Mouse (Mus musculus): ENCODE results near the gene Smtnl1. TPM values are rescaled to one million over a fixed set of nuclear protein-coding genes. Genes with fewer than 3 reads are reported as not detected.

The Smtnl1 gene
- polyA plus RNA-seq, 1 experiment: not detected

GRCm38 (mm10) chr2:84761840-84762239 lies 60.6 kb downstream of the Smtnl1 start:
- H3K4me1 ChIP-seq (ENCODE audit: control insufficient read depth, insufficient read depth, low read length): no peaks in the 10 kb centered on the region
- TF ChIP-seq CTCF (IDR thresholded peaks at IDR 0.05; ENCODE audit: borderline replicate concordance, insufficient read depth, low read length): no peak
- TF ChIP-seq POLR2A (IDR thresholded peaks at IDR 0.05; ENCODE audit: low read depth, low read length): no peak
- H3K27ac ChIP-seq (ENCODE audit: insufficient read depth, low read length): no peak overlapping the region

GRCm38 (mm10) chr2:84761309-84761708 lies 61.1 kb downstream of the Smtnl1 start:
- TF ChIP-seq CTCF (IDR thresholded peaks at IDR 0.05; ENCODE audit: borderline replicate concordance, insufficient read depth, low read length) (no peak), POLR2A (IDR thresholded peaks at IDR 0.05; ENCODE audit: low read depth, low read length) (no peak)
- H3K4me3 ChIP-seq (ENCODE audit: insufficient read depth, low read length): no peak overlapping the region

More at GRCm38 (mm10) chr2:84761840-84762239, 60.6 kb downstream of the Smtnl1 start:
- H3K4me3 ChIP-seq (ENCODE audit: insufficient read depth, low read length): no peak overlapping the region

More at GRCm38 (mm10) chr2:84761309-84761708, 61.1 kb downstream of the Smtnl1 start:
- no peaks in the 10 kb centered on the region for H3K4me1 ChIP-seq (ENCODE audit: control insufficient read depth, insufficient read depth, low read length)
- H3K27ac ChIP-seq (ENCODE audit: insufficient read depth, low read length): no peak overlapping the region

Other genes starting within 250 kb of the Smtnl1 start
- 231 and 306 TPM in 2 replicates for gene Ctnnd1, start 171.9 kb downstream of the Smtnl1 start, polyA plus RNA-seq (2011; ENCODE audit: insufficient read length, low read depth, missing spikeins)
- not detected in 2 replicates for gene Btbd18, start 163.6 kb downstream of the Smtnl1 start, polyA plus RNA-seq (2011; ENCODE audit: insufficient read length, low read depth, missing spikeins)
- 106 and 122 TPM in 2 replicates for gene Selenoh, start 151.9 kb downstream of the Smtnl1 start, polyA plus RNA-seq (2011; ENCODE audit: insufficient read length, low read depth, missing spikeins)
- not detected in 2 replicates for gene Gm28635, start 144.6 kb downstream of the Smtnl1 start, polyA plus RNA-seq (2011; ENCODE audit: insufficient read length, low read depth, missing spikeins)
- gene Med19, start 144.2 kb downstream of the Smtnl1 start, polyA plus RNA-seq (2011; ENCODE audit: insufficient read length, low read depth, missing spikeins): 21.3 and 28.0 TPM in 2 replicates
- 53.3 and 71.2 TPM in 2 replicates for gene Tmx2, start 143.5 kb downstream of the Smtnl1 start, polyA plus RNA-seq (2011; ENCODE audit: insufficient read length, low read depth, missing spikeins)
- gene Zdhhc5, start 107.5 kb downstream of the Smtnl1 start, polyA plus RNA-seq (2011; ENCODE audit: insufficient read length, low read depth, missing spikeins): 76.6 and 78.8 TPM in 2 replicates
- 8.9 and 10.4 TPM in 2 replicates for gene Clp1, start 95.3 kb downstream of the Smtnl1 start, polyA plus RNA-seq (2011; ENCODE audit: insufficient read length, low read depth, missing spikeins)
- 1.3 and 4.6 TPM in 2 replicates for gene Ypel4, start 88.6 kb downstream of the Smtnl1 start, polyA plus RNA-seq (2011; ENCODE audit: insufficient read length, low read depth, missing spikeins)
- 2.7 and 4.9 TPM in 2 replicates for gene Gm19426, start 79.0 kb downstream of the Smtnl1 start, polyA plus RNA-seq (2011; ENCODE audit: insufficient read length, low read depth, missing spikeins)
- gene Serping1, start 47.2 kb downstream of the Smtnl1 start, polyA plus RNA-seq (2011; ENCODE audit: insufficient read length, low read depth, missing spikeins): 27.3 and 40.2 TPM in 2 replicates
- gene Ube2l6, start 23.8 kb downstream of the Smtnl1 start, polyA plus RNA-seq (2011; ENCODE audit: insufficient read length, low read depth, missing spikeins): 17.1 and 17.6 TPM in 2 replicates
- gene Timm10, start 4.3 kb upstream of the Smtnl1 start, polyA plus RNA-seq (2011; ENCODE audit: insufficient read length, low read depth, missing spikeins): 25.3 and 31.1 TPM in 2 replicates
- 6.6 and 8.7 TPM in 2 replicates for gene Slc43a1, start 16.2 kb upstream of the Smtnl1 start, polyA plus RNA-seq (2011; ENCODE audit: insufficient read length, low read depth, missing spikeins)
- 1.2 and 1.3 TPM in 2 replicates for gene Rtn4rl2, start 64.1 kb upstream of the Smtnl1 start, polyA plus RNA-seq (2011; ENCODE audit: insufficient read length, low read depth, missing spikeins)
- 25.5 and 26.0 TPM in 2 replicates for gene Slc43a3, start 113.9 kb upstream of the Smtnl1 start, polyA plus RNA-seq (2011; ENCODE audit: insufficient read length, low read depth, missing spikeins)
- not detected in 2 replicates for gene Prg2, start 157.8 kb upstream of the Smtnl1 start, polyA plus RNA-seq (2011; ENCODE audit: insufficient read length, low read depth, missing spikeins)
- gene Prg3, start 165.6 kb upstream of the Smtnl1 start, polyA plus RNA-seq (2011; ENCODE audit: insufficient read length, low read depth, missing spikeins): not detected in 2 replicates
- 178 and 208 TPM in 2 replicates for gene Ssrp1, start 214.6 kb upstream of the Smtnl1 start, polyA plus RNA-seq (2011; ENCODE audit: insufficient read length, low read depth, missing spikeins)
- 4.2 and 5.2 TPM in 2 replicates for gene P2rx3, start 214.8 kb upstream of the Smtnl1 start, polyA plus RNA-seq (2011; ENCODE audit: insufficient read length, low read depth, missing spikeins)
- gene Tnks1bp1, start 225.4 kb upstream of the Smtnl1 start, polyA plus RNA-seq (2011; ENCODE audit: insufficient read length, low read depth, missing spikeins): 118 and 155 TPM in 2 replicates